Mouse (Mus musculus) liver, embryonic 15.5 days (tissue): ENCODE measurements around the gene Fam214b. TPM values are rescaled to one million over a fixed set of nuclear protein-coding genes. Genes with fewer than 3 reads are reported as not detected.
A peak's percentile ranks its signal among the peaks of the same experiment; 100 is the strongest.

ENCODE experiments used
- ATAC-seq: fragments of 200-750 bp; cut with Nextera tagmentation; 2 replicates; pipeline ENCODE4 v1.8.0; 2017; ENCODE audit warnings: moderate number of reproducible peaks, mild to moderate bottlenecking, moderate library complexity; ENCODE audit not compliant: insufficient read depth
- H3K27ac ChIP-seq: fragments of 300-500 bp; sonication (generic); replicated peaks from 2 replicates; pipeline ENCODE4 v1.5.1; 2015; ENCODE audit warnings: mild to moderate bottlenecking, inconsistent platforms
- H3K27me3 ChIP-seq: fragments of 300-500 bp; sonication (generic); 2 replicates; pipeline ENCODE4 v1.6.1; 2015; ENCODE audit warnings: mild to moderate bottlenecking, inconsistent platforms
- H3K36me3 ChIP-seq: fragments of 300-500 bp; sonication (generic); replicated peaks from 2 replicates; pipeline ENCODE4 v1.6.1; 2015; ENCODE audit warnings: moderate library complexity, mild to moderate bottlenecking, inconsistent platforms
- H3K4me1 ChIP-seq: fragments of 300-500 bp; sonication (generic); replicated peaks from 2 replicates; pipeline ENCODE4 v1.6.1; 2015; ENCODE audit warnings: inconsistent platforms
- H3K4me2 ChIP-seq: fragments of 300-500 bp; sonication (generic); 2 replicates; pipeline ENCODE4 v1.6.1; 2015; ENCODE audit warnings: moderate library complexity, mild to moderate bottlenecking, inconsistent platforms
- H3K4me3 ChIP-seq: fragments of 300-500 bp; sonication (generic); replicated peaks from 2 replicates; pipeline ENCODE4 v1.5.1; 2015; ENCODE audit warnings: mild to moderate bottlenecking, inconsistent platforms
- H3K9ac ChIP-seq: fragments of 300-500 bp; sonication (generic); 2 replicates; pipeline ENCODE4 v1.6.1; 2015; ENCODE audit warnings: moderate library complexity, mild to moderate bottlenecking, inconsistent platforms
- H3K9me3 ChIP-seq: fragments of 300-500 bp; sonication (generic); replicated peaks from 2 replicates; pipeline ENCODE4 v1.6.1; 2016; ENCODE audit warnings: inconsistent platforms
- WGBS: fragments of 180-500 bp; shearing (Covaris S2); methylation state at CpG from one replicate; pipeline ENCODE4 v1.1.7; 2015; ENCODE audit warnings: mixed read lengths; ENCODE audit not compliant: insufficient replicate concordance; 5-methylcytosine and 5-hydroxymethylcytosine counted together
- polyA plus RNA-seq: library from polyadenylated mRNA; unstranded; fragments of >200 nt; fragmentation: Nextera tagmentation; extraction: Ambion mirVana; gene quantifications from 2 replicates; pipeline ENCODE4 v1.2.1, GENCODE M21; 2015

Fam214b gene
- polyA plus RNA-seq, 1 experiment from 2014 or later: 41.2 TPM

- H3K27me3 ChIP-seq: no peaks in the 10 kb centered on the region
- H3K27ac ChIP-seq: no peak overlapping the region
- peaks cover 42% of the 10 kb centered on the region for H3K4me1 ChIP-seq
- no peak for ATAC-seq
- H3K9ac ChIP-seq: no peak overlapping the region
- peaks cover 59% of the 10 kb centered on the region for H3K36me3 ChIP-seq
- H3K4me3 ChIP-seq: no peak overlapping the region
- H3K4me2 ChIP-seq: peak overlapping the region; percentile 85; the same call in 1 of the 2 replicates
- 75% methylated on average over 7 of the region's 7 CpGs for WGBS
- no peaks in the 10 kb centered on the region for H3K9me3 ChIP-seq
Measured at GRCm38 (mm10) chr4:43029121-43029520, 16.9 kb downstream of the Fam214b start.

GRCm38 (mm10) chr4:43025084-43025960 lies 20.7 kb downstream of the Fam214b start, which contains the start of gene Pigo:
Gene Pigo (minus strand): TSS chr4:43025819.
- ATAC-seq: peak; percentile 93
- Histone ChIP-seq H3K9me3 (no peaks in the 10 kb centered on the region), H3K9ac (peak within 1 kb of the TSS; percentile 82), H3K27me3 (no peaks in the 10 kb centered on the region), H3K4me1 (peaks cover 37% of the 10 kb centered on the region), H3K27ac (peak within 1 kb of the TSS; percentile 95), H3K36me3 (peaks cover 76% of the 10 kb centered on the region), H3K4me2 (peak within 1 kb of the TSS; percentile 87), H3K4me3 (peak within 1 kb of the TSS; percentile 78)
- 6% methylated on average over 42 of the region's 42 CpGs for WGBS

GRCm38 (mm10) chr4:43024673-43025072 lies 21.3 kb downstream of the Fam214b start:
- Histone ChIP-seq H3K27ac (peak overlapping the region; percentile 95), H3K4me2 (peak overlapping the region; percentile 87), H3K9me3 (no peaks in the 10 kb centered on the region), H3K27me3 (no peaks in the 10 kb centered on the region), H3K9ac (peak overlapping the region; percentile 82), H3K36me3 (peaks cover 78% of the 10 kb centered on the region), H3K4me3 (peak overlapping the region; percentile 78), H3K4me1 (peaks cover 37% of the 10 kb centered on the region)
- ATAC-seq: no peak
- 78% methylated on average over 14 of the region's 14 CpGs for WGBS

- H3K4me3 ChIP-seq: no peak overlapping the region
- ATAC-seq: no peak
- peaks cover 74% of the 10 kb centered on the region for H3K36me3 ChIP-seq
- H3K27ac ChIP-seq: no peak overlapping the region
- H3K9me3 ChIP-seq: no peaks in the 10 kb centered on the region
- no peak overlapping the region for H3K4me2 ChIP-seq
- no peaks in the 10 kb centered on the region for H3K27me3 ChIP-seq
- H3K4me1 ChIP-seq: peaks cover 30% of the 10 kb centered on the region
- H3K9ac ChIP-seq: no peak overlapping the region
- 80% methylated on average over 17 of the region's 17 CpGs for WGBS
Measured at GRCm38 (mm10) chr4:43021341-43021740, 24.7 kb downstream of the Fam214b start.

- Histone ChIP-seq H3K9ac (no peak overlapping the region), H3K4me2 (no peak overlapping the region), H3K9me3 (no peaks in the 10 kb centered on the region), H3K27ac (no peak overlapping the region), H3K27me3 (no peaks in the 10 kb centered on the region), H3K4me1 (peaks cover 30% of the 10 kb centered on the region), H3K36me3 (peaks cover 71% of the 10 kb centered on the region), H3K4me3 (no peak overlapping the region)
- WGBS: 87% methylated on average over 16 of the region's 16 CpGs
- ATAC-seq: no peak
Measured at GRCm38 (mm10) chr4:43020876-43021275, 25.1 kb downstream of the Fam214b start.

GRCm38 (mm10) chr4:43019641-43020465 lies 26.2 kb downstream of the Fam214b start:
- no peaks in the 10 kb centered on the region for H3K27me3 ChIP-seq
- no peak overlapping the region for H3K27ac ChIP-seq
- H3K9ac ChIP-seq: no peak overlapping the region
- 56% methylated on average over 23 of the region's 23 CpGs for WGBS
- H3K4me3 ChIP-seq: no peak overlapping the region
- no peak overlapping the region for H3K4me2 ChIP-seq
- H3K4me1 ChIP-seq: peaks cover 24% of the 10 kb centered on the region
- no peaks in the 10 kb centered on the region for H3K9me3 ChIP-seq
- ATAC-seq: no peak; the same call in 1 of the 2 replicates
- H3K36me3 ChIP-seq: peaks cover 70% of the 10 kb centered on the region

- Histone ChIP-seq H3K4me3 (no peak overlapping the region), H3K9me3 (no peaks in the 10 kb centered on the region), H3K36me3 (peaks cover 70% of the 10 kb centered on the region), H3K27me3 (no peaks in the 10 kb centered on the region), H3K4me1 (peaks cover 17% of the 10 kb centered on the region), H3K9ac (no peak overlapping the region), H3K4me2 (no peak overlapping the region), H3K27ac (no peak overlapping the region)
- ATAC-seq: no peak
- 80% methylated on average over 10 of the region's 10 CpGs for WGBS
Measured at GRCm38 (mm10) chr4:43019176-43019575, 26.8 kb downstream of the Fam214b start.

- Histone ChIP-seq H3K9ac (no peak overlapping the region), H3K27me3 (no peaks in the 10 kb centered on the region), H3K27ac (no peak overlapping the region), H3K4me3 (no peak overlapping the region), H3K36me3 (peaks cover 64% of the 10 kb centered on the region), H3K9me3 (no peaks in the 10 kb centered on the region), H3K4me1 (peaks cover 11% of the 10 kb centered on the region), H3K4me2 (no peak overlapping the region)
- no peak for ATAC-seq
- 87% methylated on average over 4 of the region's 4 CpGs for WGBS
Measured at GRCm38 (mm10) chr4:43018156-43018555, 27.9 kb downstream of the Fam214b start.

- no peaks in the 10 kb centered on the region for H3K27me3 ChIP-seq
Measured at GRCm38 (mm10) chr4:43012091-43012490, 33.9 kb downstream of the Fam214b start.

GRCm38 (mm10) chr4:43010161-43011038 lies 35.6 kb downstream of the Fam214b start, which contains the start of gene Fancg:
Gene Fancg (minus strand): TSS chr4:43010506.
- ATAC-seq: peak; percentile 84
- peak within 1 kb of the TSS; percentile 73 for H3K27ac ChIP-seq
- WGBS: 1% methylated on average over 37 of the region's 37 CpGs

More at GRCm38 (mm10) chr4:43012091-43012490, 33.9 kb downstream of the Fam214b start:
- H3K4me2 ChIP-seq: no peak overlapping the region
- no peak overlapping the region for H3K9ac ChIP-seq
- no peak overlapping the region for H3K27ac ChIP-seq
- ATAC-seq: no peak
- H3K36me3 ChIP-seq: peaks cover 9% of the 10 kb centered on the region; the same call in 1 of the 2 replicates
- H3K9me3 ChIP-seq: no peaks in the 10 kb centered on the region
- H3K4me3 ChIP-seq: no peak overlapping the region
- peaks cover 18% of the 10 kb centered on the region for H3K4me1 ChIP-seq
- 87% methylated on average over 1 of the region's 1 CpGs for WGBS

More at GRCm38 (mm10) chr4:43010161-43011038, 35.6 kb downstream of the Fam214b start, which contains the start of gene Fancg:
- Histone ChIP-seq H3K4me1 (peaks cover 18% of the 10 kb centered on the region), H3K4me2 (peak within 1 kb of the TSS; percentile 90), H3K9ac (peak within 1 kb of the TSS; percentile 88), H3K9me3 (no peaks in the 10 kb centered on the region), H3K27me3 (no peaks in the 10 kb centered on the region), H3K36me3 (peaks cover 19% of the 10 kb centered on the region; the same call in 1 of the 2 replicates), H3K4me3 (peak within 1 kb of the TSS; percentile 80)
